Mouse (Mus musculus) liver, embryonic 14.5 days (tissue): ENCODE measurements around the gene F830045P16Rik.

ENCODE experiments used
- CTCF ChIP-seq: IDR thresholded peaks from 2 replicates; pipeline ENCODE4 v1.5.1; 2016; ENCODE audit warnings: antibody characterized with exemption, low read depth, control low read depth
- EP300 ChIP-seq: IDR thresholded peaks from 2 replicates; pipeline ENCODE4 v1.6.1; 2016; ENCODE audit warnings: antibody characterized with exemption, low read depth

- TF ChIP-seq CTCF (no peak), EP300 (no peak)
Measured at GRCm38 (mm10) chr2:129410344-129410743, 126.1 kb downstream of the F830045P16Rik start.
